Mouse (Mus musculus) kidney, adult 2 months (tissue): ENCODE measurements at regions not wholly inside any gene's neighbourhood (a gene's known extent, or its start where the extent isn't known, plus 50 kb on each side); places are given as distances from the start of the nearest gene placed in this dataset.

ENCODE experiments used
- CTCF ChIP-seq: fragments of 200-500 bp; conservative IDR thresholded peaks from 2 replicates; pipeline ENCODE4 v1.5.1; 2011; ENCODE audit warnings: low read depth, mild to moderate bottlenecking, control low read depth, low read length, moderate library complexity, mixed read lengths; ENCODE audit not compliant: insufficient read depth, insufficient read length
- POLR2A ChIP-seq: fragments of 200-500 bp; IDR thresholded peaks from one replicate; pipeline ENCODE4 v1.6.1; 2011; ENCODE audit warnings: low read depth, low read length, control low read depth

DNA sequence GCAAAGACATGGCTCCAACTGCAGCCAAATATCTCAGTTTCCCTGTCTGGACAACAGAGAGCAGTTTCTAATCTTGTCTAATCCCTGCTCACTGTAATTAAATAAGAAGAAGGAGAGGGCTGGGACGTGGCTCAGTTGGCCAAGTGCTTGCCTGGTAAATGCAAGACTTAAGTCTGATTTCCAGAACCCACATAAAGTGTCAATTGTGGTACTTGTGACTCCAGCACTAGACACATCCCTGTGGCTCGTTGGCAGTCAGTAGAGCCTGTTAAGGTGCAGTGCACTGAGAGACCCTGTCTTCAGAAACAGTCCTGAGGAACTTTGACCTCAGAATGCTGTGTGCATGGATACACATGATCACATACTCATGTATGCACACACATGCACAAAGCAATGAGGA, 81.4 kb downstream of the Npepl1 start:
- TF ChIP-seq CTCF (no peak), POLR2A (no peak)
